Mouse (Mus musculus): ENCODE data around the gene Ftl1.

GRCm38 (mm10) chr7:45451344-45451982, 8.2 kb downstream of the Ftl1 start:
- TF ChIP-seq CTCF (IDR thresholded peaks at IDR 0.05; ENCODE audit: low read depth) = peak; percentile 98
- TF ChIP-seq EP300 (IDR thresholded peaks at IDR 0.05; ENCODE audit: low read depth) = no peak
